Mouse (Mus musculus) neural tube, embryonic 10.5 days (tissue): ENCODE measurements around the gene Anxa8.
A peak's percentile ranks its signal among the peaks of the same experiment; 100 is the strongest.

Experiments
- DNase-seq: peaks from one replicate; pipeline ENCODE4 v3.0.0-alpha.2; 2017; ENCODE audit warnings: low spot score; ENCODE audit errors: extremely low spot score

Gene Anxa8

DNA sequence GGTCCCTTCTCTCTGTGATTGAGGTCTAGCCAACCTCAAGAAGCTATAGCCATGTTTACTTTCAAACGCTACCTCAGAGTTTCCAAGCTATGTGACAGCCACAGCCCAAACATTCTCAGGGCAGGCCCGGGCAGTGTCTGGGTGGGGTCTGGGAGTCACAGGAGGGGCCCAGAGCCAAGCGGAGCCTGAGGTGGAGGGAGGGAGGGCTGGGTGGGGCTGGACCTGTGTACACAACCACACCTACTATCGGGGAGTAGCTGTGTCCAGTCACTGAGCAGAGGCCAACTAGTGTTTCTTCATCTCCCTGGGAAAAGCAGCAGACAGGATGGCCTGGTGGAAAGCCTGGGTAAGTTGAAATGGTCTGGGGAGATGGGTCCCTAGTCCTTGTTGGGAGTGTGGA, at the start of gene Anxa8:
Gene Anxa8, plus strand, starts transcription at position 251 of the 400 bp plus-strand sequence.
- no peak for DNase-seq

DNA sequence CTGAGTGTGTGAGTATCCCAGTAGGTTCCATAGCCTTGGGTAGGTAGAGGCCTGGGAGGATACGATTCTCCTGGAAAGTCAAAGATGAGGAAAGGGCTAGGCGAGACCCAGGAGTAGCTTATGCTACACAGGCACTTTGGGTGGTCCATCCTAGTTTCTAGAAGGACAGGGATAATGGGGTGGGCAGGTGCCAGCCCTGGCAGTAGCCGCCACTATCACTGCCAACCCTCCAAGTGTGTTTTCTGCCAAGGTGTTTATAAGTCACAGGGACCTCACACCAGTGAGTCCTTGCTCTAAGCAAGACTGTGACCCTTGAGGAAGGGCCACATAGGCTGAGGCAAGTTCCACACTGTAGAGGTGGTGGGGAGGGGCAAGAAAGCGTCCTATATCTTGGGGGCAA, 44.5 kb upstream of the Anxa8 start:
- no peak for DNase-seq

DNA sequence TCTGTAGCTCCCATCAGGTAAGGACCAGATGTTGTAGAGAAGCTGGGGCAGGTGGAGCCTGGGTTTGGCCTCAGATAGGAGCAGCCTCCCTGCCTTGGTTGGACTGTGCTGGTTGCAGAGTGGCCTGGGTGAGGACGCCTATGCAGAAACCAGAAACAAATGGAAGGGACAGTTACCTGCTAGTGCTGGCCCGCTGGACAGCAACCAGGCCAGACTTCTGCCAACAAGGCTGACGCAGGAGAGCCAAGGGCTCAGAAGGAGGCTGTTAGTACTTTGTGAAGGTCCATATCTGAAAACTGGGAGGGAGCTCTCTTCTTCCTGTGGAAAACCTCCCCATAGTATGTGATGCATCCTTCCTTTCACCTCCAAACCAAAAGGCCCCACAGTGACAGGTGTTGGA, 42.4 kb upstream of the Anxa8 start:
- DNase-seq, result no peak

DNA sequence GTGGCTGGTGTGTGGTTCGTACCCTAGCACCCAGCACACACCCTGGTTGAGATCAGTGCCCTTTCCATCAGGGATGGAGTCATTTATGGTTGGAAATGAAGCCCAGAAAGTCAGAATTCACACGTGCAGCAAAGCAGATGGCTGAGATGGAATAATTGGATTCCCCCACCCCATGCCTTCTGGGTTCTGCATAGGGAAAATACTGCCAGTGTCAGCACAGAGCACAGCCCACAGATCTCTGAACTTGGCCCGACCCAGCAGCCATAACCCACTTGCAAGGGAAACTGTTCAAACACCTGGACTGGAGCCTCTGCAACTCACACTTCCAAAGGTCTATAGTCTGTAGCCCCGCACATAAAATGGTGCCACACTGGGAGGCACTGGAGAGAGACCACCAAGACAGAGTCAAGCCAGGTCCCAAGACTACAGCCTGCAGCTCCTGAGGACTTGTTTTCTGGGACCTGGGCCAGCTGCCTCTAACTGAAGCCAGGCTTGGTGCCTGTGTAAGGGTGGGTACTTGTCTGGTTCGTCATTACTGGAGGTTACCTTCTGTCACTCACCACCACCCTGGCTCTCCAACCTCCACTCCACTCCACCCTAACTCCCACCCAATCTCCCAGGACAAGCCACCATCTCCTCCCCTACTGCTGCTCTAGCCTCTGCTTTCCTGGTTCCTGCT, 35.5 kb upstream of the Anxa8 start:
- no peak for DNase-seq

DNA sequence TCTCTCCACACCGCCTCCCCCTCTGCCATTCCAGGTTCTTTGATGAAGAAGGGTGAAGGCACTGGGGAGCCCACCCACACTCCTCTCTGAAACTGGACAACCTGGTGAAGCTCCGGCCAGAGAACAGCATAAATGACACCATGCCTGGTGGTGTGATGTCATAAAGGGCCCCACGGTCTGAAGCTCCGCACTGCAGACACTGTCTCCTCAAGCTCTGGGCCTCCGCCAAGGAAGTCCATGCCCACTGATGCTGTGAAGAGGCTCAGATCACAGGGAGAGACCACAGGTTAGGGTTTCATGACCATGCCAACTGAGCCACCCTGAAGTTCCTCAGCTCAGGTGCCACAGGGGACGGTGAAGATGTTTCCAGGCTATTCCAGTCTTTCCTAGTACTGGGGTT, 33.3 kb upstream of the Anxa8 start, which contains the start of gene Antxrl:
Gene Antxrl, plus strand, starts transcription at position 192 of the 400 bp plus-strand sequence.
- no peak for DNase-seq

DNA sequence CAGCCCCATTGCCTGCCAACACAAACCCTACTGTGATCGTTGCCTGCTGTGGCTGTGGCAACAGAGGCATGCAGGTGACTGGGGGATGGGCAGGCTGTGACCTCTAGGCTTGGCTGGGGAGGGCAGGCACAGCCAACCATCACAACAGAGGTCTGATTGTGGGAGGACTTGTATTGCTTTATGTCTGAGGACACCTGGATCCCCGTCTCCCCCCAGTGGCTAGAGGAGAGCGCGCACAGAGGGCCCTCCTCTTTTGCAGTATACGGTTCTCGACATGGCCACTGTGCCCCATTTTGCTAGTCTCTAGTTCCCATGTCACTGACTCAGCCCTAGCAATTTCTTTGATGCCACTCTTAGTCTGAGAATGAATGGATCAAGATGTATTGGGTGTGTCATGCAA, 14.1 kb upstream of the Anxa8 start:
- DNase-seq, result no peak

DNA sequence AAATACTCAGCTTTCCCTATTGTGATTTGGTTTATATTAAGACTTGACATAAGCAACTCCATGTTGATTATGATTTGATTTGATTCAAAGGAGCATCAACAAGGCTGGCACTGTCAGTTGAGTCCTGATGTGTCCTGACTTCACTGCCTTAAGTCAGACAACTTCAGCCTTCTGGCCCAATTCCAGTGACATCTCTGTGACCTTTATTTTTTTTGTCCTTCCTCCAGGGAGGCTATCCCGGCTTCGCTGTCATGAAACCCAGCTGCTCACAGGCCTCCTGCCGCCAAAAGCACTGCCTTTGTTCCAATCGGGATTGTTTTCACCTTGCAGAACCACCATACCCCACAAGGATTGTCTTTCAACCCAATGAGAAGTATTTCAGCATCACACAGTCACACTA, 10.4 kb upstream of the Anxa8 start:
- no peak for DNase-seq

DNA sequence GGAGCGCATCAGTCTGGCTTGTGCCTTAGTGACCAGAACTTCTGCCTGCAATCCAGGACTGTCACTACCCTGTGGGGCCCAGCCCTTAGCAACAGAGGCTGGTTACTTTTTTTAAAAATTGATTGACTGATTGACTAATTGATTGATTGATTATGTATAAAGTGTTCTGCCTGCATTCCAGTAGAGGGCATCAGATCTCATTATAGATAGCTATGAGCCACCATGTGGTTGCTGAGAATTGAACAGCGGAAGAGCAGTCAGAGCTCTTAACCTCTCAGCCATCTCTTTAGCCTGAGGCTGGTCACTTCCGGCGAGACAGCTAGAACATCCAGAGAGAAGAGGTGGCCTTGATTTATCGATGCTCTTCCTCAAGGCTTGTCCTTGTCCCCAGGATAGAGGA, 8.6 kb upstream of the Anxa8 start:
- DNase-seq, result no peak

DNA sequence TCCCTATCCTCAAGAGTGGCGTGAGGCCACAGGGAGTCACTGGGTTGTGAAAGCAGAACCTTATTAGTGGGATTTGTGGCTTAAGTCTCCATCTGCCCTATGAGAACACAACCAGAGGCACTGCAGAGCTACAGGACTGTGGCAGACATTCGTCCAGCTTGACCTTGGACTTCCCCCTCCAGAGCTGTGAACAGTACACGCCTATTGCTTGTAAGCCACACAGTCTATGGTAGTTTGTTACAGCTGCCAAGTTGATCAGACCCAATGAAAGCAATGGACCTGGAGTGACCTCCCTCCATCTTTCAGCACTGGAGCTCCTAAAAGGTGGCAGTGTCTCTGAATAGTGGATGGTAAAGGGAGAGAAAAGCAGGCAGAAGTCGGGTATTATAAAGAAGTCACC, 7.5 kb upstream of the Anxa8 start:
- no peak for DNase-seq

DNA sequence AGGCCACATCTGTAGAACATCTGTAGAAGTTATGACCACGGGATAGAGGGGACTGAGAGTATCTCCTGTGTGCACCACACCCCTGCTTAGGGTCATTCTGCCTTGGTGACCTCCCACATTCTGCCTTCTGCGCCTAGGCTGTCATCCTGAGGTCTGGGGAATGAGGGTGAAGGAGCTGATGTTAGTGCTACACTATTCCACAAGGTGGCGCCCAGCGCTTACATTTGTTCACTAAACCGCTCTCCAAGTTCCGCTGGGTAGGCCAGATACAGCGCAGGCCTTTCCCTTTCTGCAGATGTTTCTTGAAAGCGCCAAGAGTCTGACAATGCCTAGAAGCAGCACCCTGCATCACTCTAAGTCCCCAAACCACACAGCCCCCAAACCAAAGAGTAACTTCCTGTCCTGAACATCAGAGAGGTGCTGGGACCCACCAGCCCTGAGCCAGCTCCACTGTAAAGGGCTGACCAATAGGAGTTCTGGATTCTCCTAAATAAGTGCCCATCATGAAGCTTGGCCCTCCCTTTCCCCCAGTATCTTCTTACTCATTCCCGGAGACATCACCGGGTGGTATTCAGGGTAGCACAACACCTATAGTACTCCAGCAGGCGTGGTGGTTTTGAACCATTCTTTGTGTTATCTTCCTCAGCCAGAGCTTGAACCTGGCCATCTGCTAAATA, 5.3 kb upstream of the Anxa8 start:
- peak; percentile 80 for DNase-seq

DNA sequence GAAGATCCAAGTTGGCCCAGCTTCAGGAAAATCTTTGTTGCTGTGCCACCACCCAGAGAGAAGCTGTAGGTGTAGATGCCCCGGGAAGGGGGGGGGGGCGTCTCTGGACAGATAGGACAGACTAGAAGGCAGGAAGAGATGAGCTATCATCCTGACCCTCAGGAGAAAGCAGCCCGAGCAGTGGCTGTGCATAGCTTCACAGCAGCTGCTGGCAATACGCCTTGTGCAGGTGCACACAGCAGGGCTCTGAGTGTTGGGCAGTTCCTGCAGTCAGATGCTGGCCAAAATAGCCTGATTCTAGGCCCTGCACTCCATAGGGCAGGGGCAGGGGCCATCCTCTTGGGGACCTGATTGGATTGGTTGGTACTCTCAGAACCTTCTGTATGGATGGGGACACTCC, 1.0 kb downstream of the Anxa8 start:
- DNase-seq, result no peak

DNA sequence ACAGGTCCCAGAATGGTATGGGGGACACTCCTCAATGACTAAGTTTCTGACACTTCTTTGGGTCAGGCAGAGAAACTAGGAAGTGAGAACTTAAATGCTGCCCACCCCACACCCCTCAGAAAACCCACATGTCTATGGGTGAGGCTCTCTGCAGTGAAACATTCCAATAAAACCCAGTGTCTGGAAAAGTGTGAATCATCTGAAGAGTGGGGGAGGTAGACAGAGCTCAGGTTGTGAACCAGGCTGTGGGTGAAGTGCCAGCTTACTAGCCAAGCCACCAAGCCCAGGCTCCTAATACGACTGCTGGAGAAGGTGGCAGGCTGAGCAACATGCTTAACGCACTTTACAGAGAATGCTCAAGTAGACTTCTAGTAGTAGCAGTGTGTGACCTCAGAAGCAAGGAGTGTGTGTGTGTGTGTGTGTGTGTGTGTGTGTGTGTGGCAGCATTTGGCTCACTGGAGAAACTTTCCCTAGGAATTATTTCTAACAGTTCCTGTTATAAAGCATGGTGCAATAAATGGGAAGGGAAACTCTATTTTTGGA, 2.1 kb downstream of the Anxa8 start:
- DNase-seq, result no peak

DNA sequence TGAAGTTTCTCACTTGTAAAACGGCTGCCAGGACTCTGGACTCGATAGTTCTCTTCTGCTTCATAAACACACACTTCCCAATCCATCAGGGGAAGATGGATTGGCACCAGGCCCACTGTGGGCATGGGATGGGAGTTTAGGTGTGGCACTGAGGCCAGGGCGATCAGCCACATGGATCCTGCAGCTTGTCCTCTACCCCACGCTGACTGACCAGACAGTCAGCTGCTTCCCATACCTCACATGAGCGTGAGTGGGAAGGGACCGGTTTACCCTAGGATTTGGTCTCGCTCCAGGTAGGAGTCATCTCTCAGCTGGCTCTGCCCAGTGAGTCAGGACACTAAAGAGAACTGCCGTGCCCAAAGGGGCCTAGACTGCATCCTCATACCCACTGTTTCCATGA, 4.0 kb downstream of the Anxa8 start:
- no peak for DNase-seq

DNA sequence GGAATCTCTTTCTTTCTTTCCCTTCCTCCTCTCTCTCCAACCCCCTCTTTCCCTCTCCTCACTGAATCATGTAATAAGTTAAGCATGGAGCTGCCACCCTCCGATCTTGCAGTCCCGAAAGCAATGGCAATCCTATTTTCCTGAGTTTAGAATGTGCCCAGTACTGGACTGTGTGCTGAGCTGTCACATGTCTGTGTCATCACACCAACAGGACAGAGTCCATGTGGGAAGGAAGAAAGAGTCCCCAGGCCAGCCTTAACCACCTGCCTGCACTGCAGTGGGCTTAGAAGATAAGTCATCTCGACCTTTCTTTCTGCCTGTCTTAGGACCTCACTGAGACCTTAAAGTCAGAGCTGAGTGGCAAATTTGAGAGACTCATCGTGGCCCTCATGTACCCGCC, 5.7 kb downstream of the Anxa8 start:
- DNase-seq, result no peak

DNA sequence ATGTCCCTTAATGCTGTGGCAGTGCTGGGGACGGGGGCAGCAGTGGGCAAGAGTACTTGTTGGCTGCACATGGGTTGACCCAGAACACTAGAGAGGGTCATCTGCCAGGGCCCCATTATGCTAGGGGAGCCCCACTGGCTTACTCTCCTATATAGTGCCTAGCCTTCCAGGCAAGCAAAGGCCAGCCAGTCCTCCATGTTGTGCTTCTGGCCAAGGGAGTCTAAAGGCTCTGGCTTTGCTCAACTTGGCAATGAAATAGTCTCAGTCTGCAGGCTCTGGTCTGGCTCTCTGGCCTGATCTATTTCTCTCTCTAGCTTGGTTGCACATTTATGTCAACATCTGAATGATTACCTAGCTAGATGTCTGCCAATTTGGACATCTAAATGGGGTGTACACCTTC, 7.1 kb downstream of the Anxa8 start:
- DNase-seq, result no peak

DNA sequence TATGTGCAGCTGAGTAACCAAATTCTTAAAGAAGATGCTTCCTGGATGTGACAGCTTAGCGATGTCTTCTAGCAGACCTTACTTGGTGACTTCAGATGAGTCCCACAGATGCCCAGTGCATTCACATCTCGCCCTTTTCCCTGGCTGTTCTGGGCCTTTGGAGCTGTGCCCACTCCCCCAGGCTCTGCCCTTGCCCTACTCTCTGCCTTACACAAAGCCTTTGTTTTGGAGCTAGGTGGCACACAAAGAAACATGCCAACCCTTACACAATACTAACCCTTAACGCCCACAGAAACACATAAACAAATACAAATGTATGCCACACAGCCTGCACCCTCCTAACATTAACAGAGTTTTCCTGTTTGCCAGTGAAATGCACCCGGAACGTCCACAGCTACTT, 10.4 kb downstream of the Anxa8 start:
- DNase-seq, result no peak

DNA sequence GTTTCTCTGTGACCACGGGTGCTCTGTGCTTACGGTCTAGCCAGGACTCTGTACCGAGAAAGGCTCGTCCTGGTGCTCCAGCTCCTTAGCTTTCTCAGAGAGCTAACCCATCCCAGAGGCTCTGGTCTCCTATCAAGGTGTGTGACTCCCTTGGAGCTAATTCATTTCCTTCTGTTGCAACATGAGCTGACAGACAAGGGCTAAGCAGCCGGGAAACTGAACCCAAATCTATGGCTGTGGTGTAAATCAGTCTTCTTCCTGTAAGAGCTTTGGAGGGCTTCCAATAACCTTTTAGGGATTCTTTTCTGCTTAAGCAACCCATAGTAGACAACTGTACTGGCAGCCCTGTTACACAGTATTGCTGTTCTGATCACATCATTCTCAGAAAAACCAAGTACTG, 16.8 kb downstream of the Anxa8 start, which contains the start of gene A630023A22Rik:
Gene A630023A22Rik, minus strand, starts transcription at position 154 of the 400 bp plus-strand sequence.
- DNase-seq, result no peak

DNA sequence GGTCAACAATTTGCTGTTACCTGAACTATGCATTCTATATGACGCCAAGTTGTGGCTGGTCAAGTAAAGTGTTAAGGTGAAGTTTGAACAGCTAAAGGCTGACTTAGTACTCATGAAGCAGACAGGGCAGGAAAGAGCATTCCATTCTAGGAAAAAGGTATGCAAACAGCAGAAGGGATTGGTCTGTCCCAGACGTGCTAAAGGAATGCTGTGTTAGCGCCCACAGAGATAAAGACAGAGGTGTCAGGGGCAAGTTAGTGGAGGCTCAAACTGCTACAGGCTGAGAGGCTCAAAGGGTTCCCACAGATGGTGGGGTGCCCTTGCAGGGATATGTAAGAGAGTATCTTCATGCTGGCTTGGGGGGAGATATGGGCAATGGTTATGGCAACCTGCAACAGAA, 18.1 kb downstream of the Anxa8 start:
- DNase-seq, result no peak

DNA sequence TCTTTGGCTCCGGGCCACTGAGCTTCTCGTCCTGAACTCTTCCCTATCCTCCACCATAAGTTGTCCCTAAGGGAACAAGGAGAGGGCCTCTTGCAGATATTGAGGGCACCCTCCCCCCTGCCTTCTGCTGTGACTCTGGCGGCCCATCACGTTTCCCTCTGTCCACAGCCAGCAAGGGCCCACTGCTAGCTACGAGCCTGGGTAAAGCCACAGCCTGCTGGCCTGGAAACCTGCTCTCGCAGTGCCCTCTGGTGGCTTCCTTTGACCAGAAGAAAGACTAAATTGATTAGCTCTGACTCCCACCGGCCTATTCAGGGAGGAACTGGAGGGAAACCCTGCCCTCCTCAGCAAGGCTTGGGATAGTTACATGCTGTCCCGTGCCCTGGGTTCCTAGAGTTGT, 19.1 kb downstream of the Anxa8 start:
- DNase-seq, result peak; percentile 58

DNA sequence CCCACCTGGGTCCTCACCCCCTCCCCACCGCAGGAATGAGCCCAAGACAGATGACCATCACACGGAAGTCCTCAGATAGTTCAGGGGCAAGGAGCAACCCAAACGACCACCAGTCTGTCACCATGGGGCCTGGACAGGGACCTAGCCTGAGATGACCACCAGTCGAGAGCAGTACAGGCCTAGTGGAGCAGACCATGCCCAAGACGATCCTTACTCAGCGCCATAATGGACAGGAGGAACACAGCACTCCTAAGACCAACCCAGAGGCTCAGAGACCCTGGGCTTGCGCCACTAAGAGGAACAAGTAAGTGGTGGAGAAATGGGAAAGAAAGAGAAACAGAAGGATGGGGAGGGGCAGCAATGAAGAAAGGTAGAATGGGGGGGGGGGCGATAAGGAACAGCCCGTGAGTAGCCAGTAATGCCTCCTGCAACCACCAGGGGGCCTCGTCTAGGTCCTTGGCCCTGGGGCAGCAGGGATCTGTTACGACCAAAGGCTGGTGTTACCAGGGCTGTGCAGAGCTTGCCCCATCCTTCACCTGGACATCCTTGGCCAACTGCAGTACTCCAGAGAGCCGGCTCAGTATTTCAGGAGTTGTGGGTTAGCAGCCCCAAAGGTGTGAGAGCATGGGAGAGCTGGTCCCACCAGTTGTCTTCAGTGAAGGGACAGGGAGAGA, 20.7 kb downstream of the Anxa8 start:
- DNase-seq, result peak; percentile 28

DNA sequence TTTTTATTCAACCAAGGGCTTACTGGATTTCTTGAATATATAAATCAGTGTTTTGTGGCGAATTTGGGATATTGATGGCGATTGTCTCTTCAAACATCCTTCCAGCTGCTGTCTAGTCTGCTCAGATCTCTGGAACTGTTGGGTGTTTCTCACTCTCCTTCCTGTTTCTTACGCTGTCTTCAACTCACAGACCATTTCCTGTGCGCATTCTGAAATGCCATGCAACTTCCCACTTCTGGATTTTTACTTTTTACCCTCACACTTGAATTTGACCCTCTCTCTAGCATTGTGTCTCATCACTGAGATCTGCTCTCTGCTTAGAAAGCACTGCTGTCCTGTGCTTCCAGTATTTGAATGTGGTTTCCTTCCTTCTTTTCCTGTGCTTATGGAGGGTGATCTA, 21.8 kb downstream of the Anxa8 start:
- no peak for DNase-seq

DNA sequence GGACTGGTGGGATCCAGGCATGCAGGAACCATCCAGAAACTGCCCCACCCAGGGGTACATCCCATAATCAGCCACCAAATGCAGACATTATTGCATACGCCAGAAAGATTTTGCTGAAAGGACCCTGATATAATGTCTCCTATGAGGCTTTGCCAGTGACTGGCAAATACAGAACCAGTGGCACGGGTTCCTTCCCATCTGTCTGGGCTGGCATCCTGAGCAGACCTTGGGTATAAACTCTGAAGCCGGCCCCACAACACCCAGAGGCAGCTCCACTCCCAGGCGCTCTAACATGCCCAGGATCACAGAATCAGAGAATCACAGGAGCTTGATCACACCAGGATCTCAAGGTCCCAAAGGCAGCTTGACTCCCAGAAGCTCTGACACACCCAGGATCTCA, 28.5 kb downstream of the Anxa8 start:
- DNase-seq, result no peak
